Mouse (Mus musculus): Measurements from ENCODE around the gene Msh6. TPM values are rescaled to one million over a fixed set of nuclear protein-coding genes. Genes with fewer than 3 reads are reported as not detected.

Msh6 gene
- total and polyA plus RNA-seq, 3 experiments: 27.0 to 118 (median 82.3) TPM

DNA sequence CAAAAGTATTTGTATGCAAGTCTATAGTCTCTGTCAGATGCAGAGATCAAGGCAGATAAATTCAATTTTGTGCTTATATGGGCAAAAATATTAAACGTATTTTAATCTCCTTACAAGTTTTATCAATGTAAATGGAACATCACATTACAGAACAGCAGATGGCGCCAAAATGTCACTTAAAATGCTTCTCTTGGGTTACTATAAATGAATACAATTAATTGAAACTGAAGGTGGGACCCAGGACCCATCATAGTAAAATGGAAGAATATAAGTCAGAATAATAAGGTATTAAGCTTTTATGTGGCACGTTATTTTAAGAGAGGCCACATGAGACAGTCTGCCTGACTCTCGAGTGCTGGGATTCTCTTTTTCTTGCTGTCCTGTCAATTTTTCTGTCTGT, 50.4 kb downstream of the Msh6 start:
- peaks cover 13% of the 10 kb centered on the region for H3K4me1 ChIP-seq (ENCODE audit: insufficient read depth, low read depth, low read length)
- ATAC-seq (ENCODE audit: extremely low read depth, insufficient number of reproducible peaks, low FRiP score, poor library complexity, severe bottlenecking) (peak; percentile 34; the same call in 1 of the 2 replicates), DNase-seq (ENCODE audit: low spot score) (no peak)
- TF ChIP-seq GATA2 (IDR thresholded peaks at IDR 0.05; ENCODE audit: borderline replicate concordance, low read depth, low read length) (no peak), POLR2AphosphoS5 (IDR thresholded peaks at IDR 0.05; ENCODE audit: insufficient replicate concordance, low read depth, low read length) (no peak), CTCF (IDR thresholded peaks at IDR 0.05; ENCODE audit: low read depth, low read length) (no peak), TAL1 (conservative IDR thresholded peaks at IDR 0.05; ENCODE audit: low read depth, low read length) (no peak), GATA1 (IDR thresholded peaks at IDR 0.05; ENCODE audit: borderline replicate concordance, low read length) (no peak)
- peaks cover 12% of the 10 kb centered on the region for H3K36me3 ChIP-seq (replicated peaks)
- no peaks in the 10 kb centered on the region for H3K9me3 ChIP-seq (replicated peaks)
- no peaks in the 10 kb centered on the region for H3K27me3 ChIP-seq (ENCODE audit: insufficient read depth, low read length)
- no peak overlapping the region for H3K4me3 ChIP-seq (ENCODE audit: low read depth, low read length)

DNA sequence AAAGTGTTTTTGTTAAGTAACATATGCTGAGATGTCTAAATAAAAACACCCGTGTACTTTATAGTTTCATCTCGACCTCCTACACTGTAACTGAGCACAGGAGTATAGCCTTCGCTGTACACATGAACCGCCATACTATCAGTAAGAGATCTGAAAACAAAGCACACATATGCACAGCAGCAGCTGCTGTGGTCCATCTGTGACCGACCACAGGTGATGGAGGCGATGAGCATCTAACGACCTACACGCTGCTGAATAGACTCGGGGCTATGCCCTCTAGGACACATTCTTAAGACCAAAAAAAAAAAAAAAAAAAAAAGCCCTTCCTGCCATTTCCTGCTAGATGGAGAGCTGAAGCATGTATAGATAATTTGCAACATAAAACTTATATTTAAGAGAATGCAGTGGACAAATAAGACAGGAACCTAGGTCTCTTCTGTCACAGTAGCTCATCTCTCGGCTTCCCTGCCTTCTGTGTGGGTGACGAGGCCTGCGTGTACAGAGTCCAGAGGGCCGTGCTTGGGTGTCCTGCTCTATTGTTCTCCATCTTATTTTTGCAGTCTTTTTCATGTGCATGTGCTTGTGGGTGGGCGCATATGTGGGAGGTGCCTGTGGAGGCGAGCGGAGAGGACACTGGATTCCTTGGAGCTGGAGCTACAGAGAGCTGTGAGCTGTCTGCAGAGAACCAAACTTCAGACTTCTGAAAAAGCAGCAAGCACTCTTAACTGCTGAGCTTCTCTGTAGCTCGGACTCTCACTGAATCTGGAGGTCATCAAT, 54.5 kb downstream of the Msh6 start:
- Histone ChIP-seq H3K4me1 (ENCODE audit: insufficient read depth, low read depth, low read length) (peaks cover 13% of the 10 kb centered on the region), H3K36me3 (replicated peaks) (peaks cover 23% of the 10 kb centered on the region)

GRCm38 (mm10) chr17:88031755-88032154, 56.9 kb downstream of the Msh6 start:
- ATAC-seq (ENCODE audit: extremely low read depth, insufficient number of reproducible peaks, low FRiP score, poor library complexity, severe bottlenecking): 0 out of 2 replicates have a peak, but pooled peaks have one; percentile 22
- no peak overlapping the region for H3K4me3 ChIP-seq (ENCODE audit: low read depth, low read length)
- H3K4me1 ChIP-seq (ENCODE audit: insufficient read depth, low read depth, low read length): peaks cover 11% of the 10 kb centered on the region

More for the DNA sequence above, 54.5 kb downstream of the Msh6 start:
- Histone ChIP-seq H3K9me3 (replicated peaks) (no peaks in the 10 kb centered on the region), H3K27me3 (ENCODE audit: insufficient read depth, low read length) (no peaks in the 10 kb centered on the region), H3K4me3 (ENCODE audit: low read depth, low read length) (no peak overlapping the region)
- TF ChIP-seq GATA2 (IDR thresholded peaks at IDR 0.05; ENCODE audit: borderline replicate concordance, low read depth, low read length): no peak
- no peak for DNase-seq (ENCODE audit: low spot score)
- no peak for ATAC-seq (ENCODE audit: extremely low read depth, insufficient number of reproducible peaks, low FRiP score, poor library complexity, severe bottlenecking)

GRCm38 (mm10) chr17:88034418-88034817, 59.6 kb downstream of the Msh6 start:
- TF ChIP-seq CTCF (IDR thresholded peaks at IDR 0.05; ENCODE audit: low read depth, low read length) (no peak), POLR2AphosphoS5 (IDR thresholded peaks at IDR 0.05; ENCODE audit: insufficient replicate concordance, low read depth, low read length) (no peak), TAL1 (conservative IDR thresholded peaks at IDR 0.05; ENCODE audit: low read depth, low read length) (no peak), GATA1 (IDR thresholded peaks at IDR 0.05; ENCODE audit: borderline replicate concordance, low read length) (no peak), GATA2 (IDR thresholded peaks at IDR 0.05; ENCODE audit: borderline replicate concordance, low read depth, low read length) (no peak)
- Histone ChIP-seq H3K27me3 (ENCODE audit: insufficient read depth, low read length) (no peaks in the 10 kb centered on the region), H3K4me3 (ENCODE audit: low read depth, low read length) (no peak overlapping the region), H3K36me3 (replicated peaks) (peaks cover 16% of the 10 kb centered on the region), H3K4me1 (ENCODE audit: insufficient read depth, low read depth, low read length) (peaks cover 11% of the 10 kb centered on the region), H3K9me3 (replicated peaks) (no peaks in the 10 kb centered on the region)
- ATAC-seq (ENCODE audit: extremely low read depth, insufficient number of reproducible peaks, low FRiP score, poor library complexity, severe bottlenecking) (no peak), DNase-seq (ENCODE audit: low spot score) (no peak)

More at GRCm38 (mm10) chr17:88031755-88032154, 56.9 kb downstream of the Msh6 start:
- no peak for DNase-seq (ENCODE audit: low spot score)
- Histone ChIP-seq H3K36me3 (replicated peaks) (peaks cover 20% of the 10 kb centered on the region), H3K9me3 (replicated peaks) (no peaks in the 10 kb centered on the region), H3K27me3 (ENCODE audit: insufficient read depth, low read length) (no peaks in the 10 kb centered on the region)
- TF ChIP-seq GATA1 (IDR thresholded peaks at IDR 0.05; ENCODE audit: borderline replicate concordance, low read length) (no peak), CTCF (IDR thresholded peaks at IDR 0.05; ENCODE audit: low read depth, low read length) (no peak), GATA2 (IDR thresholded peaks at IDR 0.05; ENCODE audit: borderline replicate concordance, low read depth, low read length) (no peak), POLR2AphosphoS5 (IDR thresholded peaks at IDR 0.05; ENCODE audit: insufficient replicate concordance, low read depth, low read length) (no peak), TAL1 (conservative IDR thresholded peaks at IDR 0.05; ENCODE audit: low read depth, low read length) (no peak)

Other genes with a start within 250 kb of the Msh6 start
- gene Kcnk12, start 177.1 kb upstream of the Msh6 start, total RNA-seq (2014; fragmentation: Nextera tagmentation): not detected in 2 replicates
- 0.12 TPM in 1 of 2 replicates, not detected in the other for gene Kcnk12, start 177.1 kb upstream of the Msh6 start, total RNA-seq (2017)
- not detected in 2 replicates for gene Kcnk12, start 177.1 kb upstream of the Msh6 start, polyA plus RNA-seq (2012)
- not detected in 2 replicates for gene Rpl36-ps4, start 54.1 kb upstream of the Msh6 start, total RNA-seq (2014; fragmentation: Nextera tagmentation)
- gene Rpl36-ps4, start 54.1 kb upstream of the Msh6 start, total RNA-seq (2017): not detected in 2 replicates
- not detected in 2 replicates for gene Rpl36-ps4, start 54.1 kb upstream of the Msh6 start, polyA plus RNA-seq (2012)
- 78.7 and 90.6 TPM in 2 replicates for gene Fbxo11, start 90.2 kb downstream of the Msh6 start, total RNA-seq (2014; fragmentation: Nextera tagmentation)
- gene Fbxo11, start 90.2 kb downstream of the Msh6 start, total RNA-seq (2017): 25.8 and 26.6 TPM in 2 replicates
- 2.9 and 3.3 TPM in 2 replicates for gene Fbxo11, start 90.2 kb downstream of the Msh6 start, polyA plus RNA-seq (2012)